Mouse (Mus musculus) frontal cortex, postnatal 14 days (tissue): ENCODE measurements around the gene Gm2016.
"Not testable (repeated sequence)": the region's sequence is repeated elsewhere in the genome, so short reads cannot be mapped to it uniquely, and the experiment has no call there.

Experiments used
- DNase-seq, 2 experiments: peaks; one replicate each; pipeline ENCODE4 v3.0.0; 2022; ENCODE audit warnings: low spot score in 2 of 2

Gene Gm2016

GRCm38 (mm10) chr12:87873772-87874171 is at the start of gene Gm2016:
Gene Gm2016, plus strand, starts transcription at chr12:87874072.
- DNase-seq: not testable (repeated sequence)

GRCm38 (mm10) chr12:87842239-87842638 is 31.6 kb upstream of the Gm2016 start, which contains the start of gene Gm2001:
Gene Gm2001, minus strand, starts transcription at chr12:87842339.
- not testable (repeated sequence) for DNase-seq

- not testable (repeated sequence) for DNase-seq
Measured at GRCm38 (mm10) chr12:87850657-87851056, 23.2 kb upstream of the Gm2016 start.

- not testable (repeated sequence) for DNase-seq
Measured at GRCm38 (mm10) chr12:87856067-87856466, 17.8 kb upstream of the Gm2016 start.

GRCm38 (mm10) chr12:87861740-87862692 is 11.9 kb upstream of the Gm2016 start:
- not testable (repeated sequence) for DNase-seq

DNA sequence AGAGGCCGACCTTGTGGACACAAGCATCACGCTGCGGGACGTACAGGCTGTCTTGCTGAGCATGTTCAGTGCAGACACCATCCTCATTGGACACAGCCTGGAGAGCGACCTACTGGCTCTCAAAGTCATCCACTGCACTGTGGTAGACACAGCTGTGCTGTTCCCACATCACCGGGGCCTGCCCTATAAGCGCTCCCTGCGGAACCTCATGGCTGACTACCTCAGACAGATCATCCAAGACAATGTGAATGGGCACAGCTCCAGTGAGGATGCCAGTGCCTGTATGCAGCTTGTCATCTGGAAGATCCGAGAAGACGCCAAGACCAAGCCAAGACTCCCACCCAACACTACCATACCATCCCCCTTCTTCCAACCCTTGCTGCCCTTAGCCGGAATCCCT is 10.2 kb upstream of the Gm2016 start:
- DNase-seq: not testable (repeated sequence)

- DNase-seq: not testable (repeated sequence)
Measured at GRCm38 (mm10) chr12:87864048-87864447, 9.8 kb upstream of the Gm2016 start.

DNA sequence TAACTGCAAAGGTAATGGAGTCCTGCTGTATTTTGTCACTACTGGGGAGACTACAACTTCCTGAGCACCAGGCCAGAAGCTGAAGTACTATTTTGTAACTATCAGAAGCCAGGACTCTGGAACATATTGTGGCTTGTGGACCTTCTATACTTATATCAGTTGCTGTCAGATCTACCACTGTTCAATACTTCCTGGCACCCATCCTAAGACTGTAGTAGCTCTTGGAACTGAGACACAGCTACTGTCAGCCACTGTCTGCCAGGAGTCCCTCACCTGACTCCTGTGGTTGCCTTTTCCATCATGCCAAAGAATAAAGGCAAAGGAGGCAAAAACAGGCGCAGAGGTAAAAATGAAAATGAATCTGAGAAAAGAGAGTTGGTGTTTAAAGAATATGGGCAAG is 21.2 kb downstream of the Gm2016 start, which contains the start of gene Gm2022:
Gm2022 (plus strand) TSS at position 301 of the 400 bp plus-strand sequence.
- not testable (repeated sequence) for DNase-seq

DNA sequence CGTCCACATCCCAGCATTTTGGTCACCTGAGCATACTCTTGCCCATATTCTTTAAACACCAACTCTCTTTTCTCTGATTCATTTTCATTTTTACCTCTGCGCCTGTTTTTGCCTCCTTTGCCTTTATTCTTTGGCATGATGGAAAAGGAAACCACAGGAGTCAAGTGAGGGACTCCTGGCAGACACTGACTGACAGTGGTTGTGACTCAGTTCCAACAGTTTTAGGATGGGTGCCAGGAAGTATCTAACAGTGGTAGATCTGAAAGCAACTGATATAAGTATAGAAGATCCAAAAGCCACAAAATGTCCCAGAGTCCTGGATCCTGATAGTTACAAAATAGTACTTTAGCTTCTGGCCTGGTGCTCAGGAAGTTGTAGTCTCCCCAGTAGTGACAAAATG is 45.8 kb downstream of the Gm2016 start, which contains the start of gene Gm2035:
Gm2035 (minus strand) TSS at position 137 of the 400 bp plus-strand sequence.
- DNase-seq: not testable (repeated sequence)
